Mouse (Mus musculus) telencephalon, adult 2 months (tissue): ENCODE measurements around the gene Gmfg.

Source experiments
- DNase-seq: peaks from one replicate; pipeline ENCODE4 v3.0.0-alpha.2; 2011; ENCODE audit warnings: low read depth, low spot score

Gmfg gene

GRCm38 (mm10) chr7:28437964-28438363 lies 717 bp downstream of the Gmfg start:
- DNase-seq = no peak

GRCm38 (mm10) chr7:28438771-28439170 lies 1.5 kb downstream of the Gmfg start:
- no peak for DNase-seq

GRCm38 (mm10) chr7:28440739-28441138 lies 3.5 kb downstream of the Gmfg start:
- peak; percentile 22 for DNase-seq

GRCm38 (mm10) chr7:28441776-28442485 lies 4.7 kb downstream of the Gmfg start:
- DNase-seq = no peak

GRCm38 (mm10) chr7:28442688-28443087 lies 5.4 kb downstream of the Gmfg start:
- DNase-seq = peak; percentile 15

GRCm38 (mm10) chr7:28444344-28444974 lies 7.2 kb downstream of the Gmfg start:
- no peak for DNase-seq

GRCm38 (mm10) chr7:28446446-28446845 lies 9.2 kb downstream of the Gmfg start:
- DNase-seq = no peak

GRCm38 (mm10) chr7:28447101-28447830 lies 10.0 kb downstream of the Gmfg start:
- DNase-seq = no peak

GRCm38 (mm10) chr7:28447865-28448820 lies 10.9 kb downstream of the Gmfg start:
- DNase-seq = no peak

- DNase-seq = no peak
Observed at GRCm38 (mm10) chr7:28451531-28452360, 14.5 kb downstream of the Gmfg start, which contains the start of gene Lrfn1. Gene Lrfn1, plus strand, starts transcription at chr7:28451980.

GRCm38 (mm10) chr7:28452361-28453005 lies 15.2 kb downstream of the Gmfg start:
- DNase-seq = no peak

GRCm38 (mm10) chr7:28460361-28460760 lies 23.1 kb downstream of the Gmfg start:
- DNase-seq = no peak

- no peak for DNase-seq
Observed at GRCm38 (mm10) chr7:28462769-28463168, 25.5 kb downstream of the Gmfg start.

- DNase-seq = peak; percentile 93
Observed at GRCm38 (mm10) chr7:28464416-28465212, 27.4 kb downstream of the Gmfg start.

GRCm38 (mm10) chr7:28466721-28467212 lies 29.5 kb downstream of the Gmfg start:
- no peak for DNase-seq

- no peak for DNase-seq
Observed at GRCm38 (mm10) chr7:28467213-28467751, 30.0 kb downstream of the Gmfg start.

- DNase-seq = no peak
Observed at GRCm38 (mm10) chr7:28476191-28476590, 38.9 kb downstream of the Gmfg start.

- DNase-seq = no peak
Observed at GRCm38 (mm10) chr7:28477363-28477762, 40.1 kb downstream of the Gmfg start.

- no peak for DNase-seq
Observed at GRCm38 (mm10) chr7:28478854-28479253, 41.6 kb downstream of the Gmfg start.
